Mouse (Mus musculus) lung, postnatal 14 days (tissue): ENCODE results near the gene Pllp.

Experiments
- DNase-seq: peaks from one replicate; pipeline ENCODE4 v3.0.0; 2021

Gene Pllp

GRCm38 (mm10) chr8:94695994-94696384, at the start of gene Pllp:
Gene Pllp (minus strand): TSS chr8:94696278.
- DNase-seq: peak; percentile 46

GRCm38 (mm10) chr8:94745476-94746184, 49.6 kb upstream of the Pllp start, which contains the start of gene Ccl22:
Gene Ccl22 (plus strand): TSS chr8:94745590.
- DNase-seq: no peak

DNA sequence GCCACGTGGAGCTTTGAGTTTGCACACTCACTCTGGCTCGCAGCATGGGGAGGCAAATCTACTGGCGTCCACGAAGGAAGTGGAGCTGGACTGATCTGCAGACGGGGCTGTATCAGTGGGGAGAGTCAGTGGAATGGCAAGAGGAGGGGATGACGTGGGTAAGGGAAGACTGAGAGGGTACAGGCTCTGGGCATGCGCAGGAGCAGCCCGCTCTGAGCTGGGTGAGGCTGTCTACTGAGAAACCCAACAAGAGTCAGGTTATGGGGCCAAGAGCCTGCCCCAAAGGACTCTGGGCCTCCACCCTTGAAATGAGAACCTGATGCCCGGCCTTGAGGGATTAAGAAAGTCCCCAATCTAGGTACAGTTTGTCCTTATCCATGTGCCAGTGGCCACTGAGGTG, 48.9 kb upstream of the Pllp start:
- DNase-seq: no peak

DNA sequence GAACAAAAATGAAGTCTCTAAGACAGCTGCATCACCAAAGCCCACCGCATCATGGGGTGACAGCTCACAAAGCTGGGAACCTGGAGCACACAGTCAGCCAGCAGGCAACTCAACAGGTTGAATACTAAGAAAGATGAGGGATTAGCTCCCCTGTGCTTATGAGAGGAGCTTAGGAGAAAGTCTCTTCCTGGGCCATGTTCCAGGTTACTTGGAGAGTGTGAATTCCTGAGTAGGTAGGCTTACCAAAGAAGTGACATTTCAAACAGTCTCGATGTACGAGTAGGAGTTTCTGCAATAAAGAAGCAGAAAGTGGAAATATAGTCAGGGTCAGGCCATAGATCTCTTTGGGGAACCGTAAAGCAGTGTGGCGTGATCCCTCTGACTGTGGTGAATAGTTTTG, 48.4 kb upstream of the Pllp start:
- DNase-seq: no peak

GRCm38 (mm10) chr8:94741726-94742125, 45.6 kb upstream of the Pllp start:
- no peak for DNase-seq

- no peak for DNase-seq
Measured at GRCm38 (mm10) chr8:94740591-94740990, 44.5 kb upstream of the Pllp start.

DNA sequence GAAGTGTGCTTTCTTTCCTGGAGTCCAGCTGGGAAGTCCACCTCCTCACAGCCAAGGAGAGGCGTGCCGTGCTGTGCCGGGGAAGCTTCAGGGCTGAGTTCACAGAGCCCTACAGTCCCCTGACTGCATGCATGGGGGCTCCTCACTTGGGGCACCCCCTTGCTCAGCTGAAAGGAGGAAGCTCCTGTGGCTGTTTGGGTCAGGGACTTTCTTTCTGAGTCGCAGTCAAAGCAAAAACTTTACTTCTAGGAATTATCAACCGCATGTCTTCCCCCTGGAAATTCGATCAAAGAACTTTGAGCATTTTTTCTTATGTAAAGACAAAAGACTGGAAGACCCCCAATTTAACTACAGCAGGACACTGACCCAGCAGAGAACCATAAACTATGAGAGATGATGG, 43.8 kb upstream of the Pllp start:
- no peak for DNase-seq

DNA sequence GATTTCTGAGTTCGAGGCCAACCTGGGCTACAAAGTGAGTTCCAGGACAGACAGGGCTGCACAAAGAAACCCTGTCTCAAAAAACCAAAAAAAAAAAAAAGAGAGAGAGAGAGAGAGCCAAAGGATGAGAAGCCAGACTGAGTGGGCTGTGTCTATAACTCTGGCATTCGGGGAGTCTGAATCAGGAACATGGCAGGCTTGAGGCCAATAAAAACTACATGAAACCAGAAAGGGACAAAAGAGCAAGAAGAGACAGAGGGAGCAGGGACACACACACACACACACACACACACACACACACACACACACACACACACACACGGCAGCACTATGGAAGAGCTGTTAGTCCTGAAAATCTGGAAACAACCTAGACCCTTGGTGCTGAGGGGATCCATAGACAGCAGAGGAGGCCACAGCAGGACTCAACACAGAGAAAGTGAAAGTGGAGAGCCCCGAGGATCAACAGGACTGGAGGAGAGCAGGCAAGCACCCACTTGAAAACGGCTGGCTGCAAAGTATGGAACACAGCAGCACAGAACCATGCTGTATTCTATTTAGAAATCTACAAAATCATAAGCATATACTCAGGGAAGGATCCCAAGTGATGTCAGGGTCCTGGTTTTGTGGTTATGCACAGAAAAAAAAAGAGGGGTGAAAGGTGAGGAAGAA, 39.5 kb upstream of the Pllp start:
- peak; percentile 39 for DNase-seq

DNA sequence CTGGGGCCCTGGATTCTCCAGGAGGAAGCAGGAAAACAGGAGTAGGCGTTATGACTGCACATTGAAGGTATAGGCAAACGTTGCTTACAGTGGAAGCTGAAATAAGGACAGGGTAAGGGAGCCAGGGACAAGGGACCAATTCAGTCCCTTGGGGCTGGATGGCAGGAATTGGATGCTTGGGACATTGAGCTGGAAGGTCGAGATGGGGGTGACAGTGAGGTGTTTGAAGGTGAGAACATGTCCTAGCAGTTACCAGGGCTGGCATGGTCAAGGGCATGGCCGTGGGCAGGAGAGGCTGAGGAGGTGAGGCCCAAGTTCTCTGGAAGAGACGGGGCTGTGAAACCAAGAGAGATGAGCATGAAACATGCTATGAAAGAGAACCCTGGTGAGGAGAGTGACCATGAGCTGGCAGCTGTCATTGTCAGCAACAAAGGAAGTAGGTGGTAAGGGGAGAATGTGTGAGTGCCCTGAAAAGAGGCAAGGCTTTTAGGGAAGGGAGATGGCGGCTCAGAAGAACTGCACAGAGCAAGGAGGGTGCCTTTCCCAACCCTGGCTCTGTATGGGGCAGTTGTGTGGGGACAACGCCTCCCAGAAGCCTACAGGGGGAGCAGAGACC, 38.8 kb upstream of the Pllp start:
- DNase-seq: no peak

DNA sequence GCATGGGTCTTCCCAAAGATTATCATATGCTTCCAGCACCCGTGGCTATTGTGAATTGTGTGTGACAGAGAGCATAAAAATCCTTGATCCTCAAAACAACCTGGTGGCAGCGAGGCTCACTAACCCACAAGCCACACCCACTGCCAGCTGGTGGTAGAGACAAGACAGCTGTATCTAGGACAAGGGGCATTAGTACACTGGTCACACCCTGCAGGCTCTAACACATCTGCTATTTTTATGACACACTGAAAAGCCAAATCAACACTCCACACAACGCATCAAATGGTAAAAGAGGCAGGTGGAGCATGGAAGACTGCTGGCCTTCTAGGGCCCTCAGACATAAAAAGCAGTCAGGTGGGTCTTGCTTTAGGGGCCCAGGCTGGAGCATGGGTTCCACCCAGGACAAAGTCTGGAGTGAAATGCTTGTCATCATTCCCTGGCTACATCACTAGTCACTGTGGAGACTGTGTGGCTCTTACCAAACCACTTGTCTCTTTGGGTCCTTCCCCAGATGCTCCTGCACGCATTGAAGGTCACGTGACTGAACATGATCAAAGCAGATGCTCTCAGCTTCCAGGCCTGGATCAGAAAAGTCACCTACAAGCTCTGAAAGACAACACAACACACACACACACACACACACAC, 37.9 kb upstream of the Pllp start:
- no peak for DNase-seq

DNA sequence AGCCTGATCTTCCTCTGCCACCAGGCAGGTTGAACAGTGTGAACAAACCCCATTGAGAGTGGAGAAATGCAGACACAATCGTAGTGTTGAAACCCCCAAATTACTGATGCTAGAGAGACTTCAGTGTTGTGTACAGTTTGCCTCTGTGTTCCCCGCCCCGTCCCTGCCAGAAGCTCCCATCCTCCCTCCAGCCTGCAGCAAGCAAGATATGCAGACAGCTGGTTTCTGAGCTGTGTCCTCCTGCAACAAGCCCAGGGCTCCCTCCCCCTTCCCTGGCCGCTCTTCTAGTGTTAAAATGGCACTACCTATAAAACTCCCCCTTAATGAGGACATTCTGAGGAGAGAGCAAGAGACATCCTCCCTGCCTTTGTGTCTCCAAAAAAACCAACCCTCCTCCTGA, 33.2 kb upstream of the Pllp start:
- DNase-seq: no peak

DNA sequence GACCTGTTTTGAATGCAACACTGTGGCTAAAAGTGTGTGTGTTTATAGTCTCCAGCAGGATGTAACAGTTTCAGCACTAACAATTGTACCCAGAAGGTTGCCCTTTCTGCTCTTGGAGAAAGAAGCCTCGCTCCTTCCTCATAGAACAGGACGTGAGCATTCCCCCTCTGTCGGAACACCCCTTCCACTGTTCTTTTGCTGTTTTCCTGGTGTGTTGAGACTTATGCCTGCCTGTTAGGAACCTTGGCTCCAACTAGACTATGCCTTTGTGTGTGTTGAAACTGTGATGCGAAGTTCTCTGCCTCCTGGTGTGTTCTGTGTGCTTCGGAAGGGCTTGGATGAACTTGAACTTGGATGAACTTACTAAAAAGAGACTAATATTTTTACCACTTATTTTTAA, 29.9 kb upstream of the Pllp start:
- DNase-seq: no peak

- no peak for DNase-seq
Measured at GRCm38 (mm10) chr8:94716841-94717240, 20.8 kb upstream of the Pllp start.

DNA sequence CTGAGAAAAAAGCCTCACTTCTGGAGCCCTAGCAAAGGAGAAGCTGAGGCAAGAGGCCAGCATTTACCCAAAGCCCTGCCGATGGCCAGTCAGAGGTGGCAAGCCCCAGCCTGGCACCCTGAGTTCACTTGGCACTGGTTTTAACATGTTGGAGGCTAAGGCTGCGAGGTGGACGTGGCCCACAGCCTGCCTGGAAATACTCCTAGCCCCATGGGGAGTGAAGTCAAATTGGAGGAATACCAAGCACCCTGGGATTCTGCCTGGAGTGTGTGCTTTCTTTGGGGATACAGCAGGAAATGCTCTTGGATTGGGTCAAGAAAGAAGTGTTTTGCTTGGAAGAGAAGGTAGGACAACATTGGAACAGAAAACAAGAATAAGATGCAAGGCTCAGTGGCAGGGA, 19.8 kb upstream of the Pllp start:
- no peak for DNase-seq

- DNase-seq: no peak
Measured at GRCm38 (mm10) chr8:94714556-94714955, 18.5 kb upstream of the Pllp start.

DNA sequence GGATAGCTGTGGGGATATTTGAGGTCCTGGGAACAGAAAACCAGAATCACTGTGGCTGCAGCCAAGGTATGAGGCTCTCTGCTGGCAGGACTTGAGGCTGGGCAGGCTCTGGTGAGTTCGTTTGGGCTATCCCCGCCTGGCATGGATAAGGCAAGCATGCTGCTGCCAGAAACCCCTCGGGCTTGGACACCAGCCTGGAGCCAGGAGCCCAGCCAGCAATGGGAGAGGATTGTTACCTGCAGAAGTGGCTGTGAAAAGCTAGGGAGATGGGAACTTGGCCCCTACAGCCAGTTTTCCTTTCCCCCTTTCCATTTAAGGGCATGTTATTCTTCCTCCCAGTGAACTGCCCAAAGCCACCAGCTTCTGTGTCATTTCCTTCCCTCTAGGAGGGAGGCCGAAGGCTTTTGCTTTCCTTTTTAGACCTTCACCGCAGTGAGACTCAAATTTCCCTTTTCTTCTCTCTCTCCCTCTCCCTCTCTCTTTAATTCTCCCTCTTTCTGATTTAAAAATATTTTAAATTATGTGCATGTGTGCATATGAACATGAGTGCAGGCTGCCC, 15.2 kb upstream of the Pllp start:
- no peak for DNase-seq

DNA sequence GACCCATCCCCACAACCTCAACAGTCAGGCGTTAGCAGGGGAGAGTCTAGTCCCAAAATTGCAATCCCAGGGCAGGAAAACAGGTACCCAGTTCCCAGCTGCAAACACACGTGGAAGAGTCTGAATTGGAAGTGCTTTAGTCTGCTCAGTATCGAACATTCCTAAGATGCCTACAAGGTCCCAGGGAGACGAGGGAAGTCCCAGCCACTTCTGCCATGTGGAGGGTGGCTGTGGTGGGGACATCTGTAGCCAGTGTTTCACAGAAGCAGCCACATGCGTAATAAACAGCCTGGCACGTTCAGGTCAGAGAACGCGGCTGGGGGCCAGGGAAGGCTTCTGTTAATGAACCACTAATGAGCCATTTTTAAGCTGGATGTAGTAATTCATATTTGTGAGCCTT, 14.3 kb upstream of the Pllp start:
- no peak for DNase-seq

GRCm38 (mm10) chr8:94706732-94707395, 10.8 kb upstream of the Pllp start:
- DNase-seq: no peak

GRCm38 (mm10) chr8:94705581-94706245, 9.6 kb upstream of the Pllp start:
- no peak for DNase-seq

DNA sequence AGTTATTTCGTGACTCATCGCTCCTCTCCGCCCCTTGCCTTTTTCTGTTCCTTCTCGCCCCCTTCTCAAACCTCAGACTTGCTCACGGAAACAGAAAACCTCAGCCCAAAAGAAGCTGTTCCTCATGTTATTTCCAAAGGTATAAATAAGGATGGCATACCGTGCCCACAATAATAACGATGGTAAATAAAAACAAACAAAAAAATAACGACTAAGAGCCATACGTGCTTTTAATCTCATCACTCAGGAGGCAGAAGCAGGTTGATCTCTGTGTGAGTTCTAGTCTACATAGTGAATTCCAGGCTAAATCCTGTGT, 8.5 kb upstream of the Pllp start:
- no peak for DNase-seq

DNA sequence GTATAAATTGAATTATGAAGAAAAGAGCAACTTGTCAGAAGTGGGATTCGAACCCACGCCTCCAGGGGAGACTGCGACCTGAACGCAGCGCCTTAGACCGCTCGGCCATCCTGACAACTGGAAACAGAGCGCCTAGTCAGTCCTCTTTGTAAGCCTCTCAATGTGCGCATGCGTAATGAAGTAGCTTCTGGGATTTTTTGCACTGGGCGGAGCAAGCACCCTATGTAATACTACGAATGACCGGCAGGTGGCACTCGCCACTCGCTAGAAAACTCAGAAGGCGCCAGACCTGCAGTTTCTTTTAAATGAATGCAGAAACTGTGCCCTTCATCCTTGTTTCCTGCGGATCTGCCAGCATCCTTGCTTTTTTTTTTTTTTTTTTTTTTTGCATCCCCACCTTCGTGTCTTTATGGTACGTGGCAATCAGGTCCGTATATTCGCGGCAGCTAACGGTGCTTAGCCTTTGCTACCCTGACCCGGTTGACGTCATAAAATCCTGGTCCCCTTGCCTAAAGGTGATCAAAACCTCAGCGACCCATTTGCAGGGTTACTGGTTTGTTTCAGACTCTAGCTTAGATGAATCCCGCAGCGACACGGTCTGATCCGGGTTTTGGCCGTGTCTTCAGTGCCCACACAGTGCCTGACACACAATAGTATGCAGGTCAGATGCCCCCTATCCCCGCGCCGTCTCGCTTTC, 8.0 kb upstream of the Pllp start:
- peak; percentile 99 for DNase-seq
